ENCODE assay signal across 8 mouse cellular contexts in the genomic region with DNA sequence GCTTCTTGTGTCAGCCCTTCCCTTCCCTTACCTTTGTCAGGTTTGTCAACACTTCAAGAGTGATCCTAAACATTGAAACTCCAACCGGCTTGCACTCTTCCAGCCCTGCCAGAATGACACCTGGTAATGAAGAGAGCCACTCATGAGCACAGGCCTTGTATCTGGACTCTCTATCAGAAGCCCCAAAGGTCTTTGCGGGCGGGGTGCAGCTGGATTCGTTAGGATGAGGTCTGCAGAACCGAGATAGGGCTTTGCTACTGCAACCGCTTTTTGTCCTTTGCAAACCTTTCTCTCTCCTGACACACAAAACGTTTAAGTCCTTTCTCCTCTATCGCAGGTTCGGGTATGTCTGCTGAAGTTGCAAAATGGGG. TPM values are rescaled to one million over a fixed set of nuclear protein-coding genes. Genes with fewer than 3 reads are reported as not detected.
DNase-seq lines count a peak whose midpoint lies in the region; ATAC-seq and TF ChIP-seq lines count a peak whose summit lies in the region.

A gene (minus strand): TSS at position 131 of the 371 bp plus-strand sequence.

- H3K27me3 ChIP-seq in heart, embryonic 12.5 days (replicated peaks) = peaks cover 10% of the 10 kb centered on the region; the same call in 1 of the 2 replicates
- peaks cover 35% of the 10 kb centered on the region for H3K27me3 ChIP-seq in limb, embryonic 12.5 days

- peak; percentile 83 for ATAC-seq in heart, embryonic 12.5 days (ENCODE audit: insufficient number of reproducible peaks, low FRiP score)
- no peak; the same call in 1 of the 2 replicates for ATAC-seq in limb, embryonic 12.5 days (ENCODE audit: insufficient number of reproducible peaks, insufficient read depth, low FRiP score, low TSS enrichment, low read depth)
- no peak for ATAC-seq in neutrophil, adult 5-6 weeks (ENCODE audit: extremely low read depth, insufficient number of reproducible peaks, low FRiP score, poor library complexity, severe bottlenecking)
- ATAC-seq in CD4-positive, CD25-positive, alpha-beta regulatory T cell, adult 4 months = no peak

- peak within 1 kb of the TSS; percentile 57 for H3K27ac ChIP-seq in heart, embryonic 12.5 days (ENCODE audit: poor library complexity, severe bottlenecking)
- H3K27ac ChIP-seq in limb, embryonic 12.5 days = no peak within 1 kb of the TSS

- 53% methylated on average over 9 of the region's 9 CpGs for WGBS in lung, adult 2 months
- 20% methylated on average over 9 of the region's 9 CpGs for WGBS in heart, embryonic 12.5 days
- 23% methylated on average over 9 of the region's 9 CpGs for WGBS in limb, embryonic 12.5 days

- peak within 1 kb of the TSS; percentile 79 for H3K4me2 ChIP-seq in heart, embryonic 12.5 days
- H3K4me2 ChIP-seq in limb, embryonic 12.5 days = peak within 1 kb of the TSS; percentile 93

- peak within 1 kb of the TSS; percentile 73 for H3K9ac ChIP-seq in heart, embryonic 12.5 days
- peak within 1 kb of the TSS; percentile 42 for H3K9ac ChIP-seq in limb, embryonic 12.5 days (replicated peaks)

- no peak for TF ChIP-seq POLR2A in lung, adult 2 months (IDR thresholded peaks at IDR 0.05; ENCODE audit: borderline replicate concordance, extremely low read depth, low read depth, low read length)

- no peak for TF ChIP-seq CTCF in lung, adult 2 months (IDR thresholded peaks at IDR 0.05; ENCODE audit: insufficient read depth, low read length)

- no peak for DNase-seq in lung, adult 2 months
- DNase-seq in lung, adult 18-20 months = no peak
- DNase-seq in embryo, embryonic 11.5 days (ENCODE audit: low read depth, low spot score) = peak; percentile 7
- DNase-seq in MN1 (ENCODE audit: low spot score) = no peak

- H3K4me1 ChIP-seq in lung, adult 2 months (ENCODE audit: control insufficient read depth, insufficient read depth, low read length) = peaks cover 4% of the 10 kb centered on the region; the same call in 1 of the 2 replicates
- peaks cover 8% of the 10 kb centered on the region; the same call in 1 of the 2 replicates for H3K4me1 ChIP-seq in heart, embryonic 12.5 days (replicated peaks)
- H3K4me1 ChIP-seq in limb, embryonic 12.5 days (replicated peaks) = no peaks in the 10 kb centered on the region; the same call in 1 of the 2 replicates

- no peaks in the 10 kb centered on the region for H3K9me3 ChIP-seq in heart, embryonic 12.5 days (replicated peaks)
- H3K9me3 ChIP-seq in limb, embryonic 12.5 days = no peaks in the 10 kb centered on the region

- peak within 1 kb of the TSS; percentile 92 for H3K4me3 ChIP-seq in lung, adult 2 months (replicated peaks; ENCODE audit: extremely low read depth, low read depth, low read length)
- H3K4me3 ChIP-seq in heart, embryonic 12.5 days = peak within 1 kb of the TSS; percentile 64
- H3K4me3 ChIP-seq in limb, embryonic 12.5 days (replicated peaks) = peak within 1 kb of the TSS; percentile 63

- H3K36me3 ChIP-seq in heart, embryonic 12.5 days = no peaks in the 10 kb centered on the region
- H3K36me3 ChIP-seq in limb, embryonic 12.5 days = no peaks in the 10 kb centered on the region

RNA-seq across cellular contexts. Expression of the gene that starts here (rescaled TPM):
- polyA plus RNA-seq in lung, adult 2 months (2012; rRNA removed) = 2.1 and 6.4 TPM in 2 replicates
- polyA plus RNA-seq in heart, embryonic 12.5 days (2016; fragmentation: Nextera tagmentation; extraction: Ambion mirVana) = 19.2 and 19.8 TPM in 2 replicates
- 10.9 and 12.5 TPM in 2 replicates for polyA plus RNA-seq in limb, embryonic 12.5 days (2016; fragmentation: Nextera tagmentation; extraction: Ambion mirVana)
- total RNA-seq in neutrophil, adult 5-6 weeks (2017) = 254 and 260 TPM in 2 replicates
- 1 to 10 TPM; 1.2 to 6.7 TPM for polyA plus RNA-seq in CD4-positive, CD25-positive, alpha-beta regulatory T cell, adult 4 months (2017; shearing (Covaris generic))
